Mouse (Mus musculus): Measurements from ENCODE around the gene Cuta.

- TF ChIP-seq POLR2A (IDR thresholded peaks at IDR 0.05; ENCODE audit: low read depth, low read length) (peak; percentile 92), CTCF (conservative IDR thresholded peaks at IDR 0.05; ENCODE audit: insufficient read depth, insufficient read length, low read depth, low read length) (no peak)
Observed at GRCm38 (mm10) chr17:26939178-26939972, at the start of gene Cuta.
